In genomic region chrX:144688207-144689118, GRCm38 (mm10) we compare ENCODE assay signal across 7 mouse cellular contexts. TPM values are rescaled to one million over a fixed set of nuclear protein-coding genes. Genes with fewer than 3 reads are reported as not detected.
DNase-seq lines count a peak whose midpoint lies in the region; ATAC-seq and TF ChIP-seq lines count a peak whose summit lies in the region.

Gene Rtl4, plus strand, starts transcription at chrX:144688907.

- H3K27me3 ChIP-seq in kidney, embryonic 15.5 days: peaks cover 63% of the 10 kb centered on the region
- H3K27me3 ChIP-seq in embryonic facial prominence, embryonic 12.5 days: peaks cover 37% of the 10 kb centered on the region
- H3K27me3 ChIP-seq in liver, adult 2 months (ENCODE audit: control insufficient read depth, insufficient read depth, low read length): no peaks in the 10 kb centered on the region; the same call in 1 of the 2 replicates

- no peak for TF ChIP-seq CTCF in liver, adult 2 months (IDR thresholded peaks at IDR 0.05; ENCODE audit: low read depth, low read length)

- no peaks in the 10 kb centered on the region for H3K79me2 ChIP-seq in liver, adult 2 months (ENCODE audit: control insufficient read depth, insufficient read depth, low read length)

- H3K4me3 ChIP-seq in kidney, embryonic 15.5 days (replicated peaks): peak within 1 kb of the TSS; percentile 49
- peak within 1 kb of the TSS; percentile 42 for H3K4me3 ChIP-seq in embryonic facial prominence, embryonic 12.5 days
- H3K4me3 ChIP-seq in liver, adult 2 months (ENCODE audit: insufficient read depth, low read depth, low read length): peak within 1 kb of the TSS; percentile 57; the same call in 1 of the 2 replicates

- 23% methylated on average over 23 of the region's 31 CpGs for WGBS in kidney, embryonic 15.5 days
- 20% methylated on average over 22 of the region's 31 CpGs for WGBS in embryonic facial prominence, embryonic 12.5 days
- WGBS in liver, adult 2 months: 2% methylated on average over 22 of the region's 31 CpGs

- no peaks in the 10 kb centered on the region for H3K36me3 ChIP-seq in kidney, embryonic 15.5 days
- H3K36me3 ChIP-seq in embryonic facial prominence, embryonic 12.5 days: no peaks in the 10 kb centered on the region
- H3K36me3 ChIP-seq in liver, adult 2 months (ENCODE audit: control insufficient read depth, insufficient read depth, low read length): no peaks in the 10 kb centered on the region

- DNase-seq in kidney, adult 9 months: no peak
- DNase-seq in liver, adult 2 months (ENCODE audit: extremely low read depth, low read depth, low spot score): no peak
- DNase-seq in retina, postnatal 1 day: peak; percentile 43
- no peak for DNase-seq in urinary bladder, postnatal 14 days (ENCODE audit: low spot score)

- no peaks in the 10 kb centered on the region for H3K4me1 ChIP-seq in kidney, embryonic 15.5 days
- no peaks in the 10 kb centered on the region for H3K4me1 ChIP-seq in embryonic facial prominence, embryonic 12.5 days
- no peaks in the 10 kb centered on the region for H3K4me1 ChIP-seq in liver, adult 2 months (ENCODE audit: control insufficient read depth, insufficient read depth, low read length)

- ATAC-seq in kidney, embryonic 15.5 days (replicated peaks; ENCODE audit: low FRiP score): peak; percentile 89
- peak; percentile 35; the same call in 1 of the 2 replicates for ATAC-seq in embryonic facial prominence, embryonic 12.5 days (ENCODE audit: insufficient number of reproducible peaks, insufficient read depth, low FRiP score, low TSS enrichment)
- peak; percentile 52 for ATAC-seq in granulocyte monocyte progenitor cell, adult 5-6 weeks (replicated peaks; ENCODE audit: poor library complexity, severe bottlenecking)

- no peak for TF ChIP-seq POLR2A in liver, adult 2 months (IDR thresholded peaks at IDR 0.05; ENCODE audit: extremely low read depth, insufficient read depth, low read length)

- H3K9ac ChIP-seq in kidney, embryonic 15.5 days: no peak within 1 kb of the TSS
- peak within 1 kb of the TSS; percentile 33; the same call in 1 of the 2 replicates for H3K9ac ChIP-seq in embryonic facial prominence, embryonic 12.5 days
- H3K9ac ChIP-seq in liver, adult 2 months (ENCODE audit: low read depth, low read length): 0 out of 2 replicates have a peak within 1 kb of the TSS, but pooled peaks have one; percentile 51

- H3K9me3 ChIP-seq in kidney, embryonic 15.5 days (replicated peaks): no peaks in the 10 kb centered on the region
- H3K9me3 ChIP-seq in embryonic facial prominence, embryonic 12.5 days: no peaks in the 10 kb centered on the region

- H3K27ac ChIP-seq in kidney, embryonic 15.5 days: no peak within 1 kb of the TSS
- H3K27ac ChIP-seq in embryonic facial prominence, embryonic 12.5 days: 0 out of 2 replicates have a peak within 1 kb of the TSS, but pooled peaks have one; percentile 6
- no peak within 1 kb of the TSS for H3K27ac ChIP-seq in liver, adult 2 months (replicated peaks; ENCODE audit: insufficient read depth, low read depth, low read length)

- H3K4me2 ChIP-seq in kidney, embryonic 15.5 days: peak within 1 kb of the TSS; percentile 75
- H3K4me2 ChIP-seq in embryonic facial prominence, embryonic 12.5 days (replicated peaks): peak within 1 kb of the TSS; percentile 66

RNA-seq across cellular contexts. Expression of gene Rtl4, which starts in this region (rescaled TPM):
- 0.36 and 0.42 TPM in 2 replicates for polyA plus RNA-seq in kidney, embryonic 15.5 days (2015; fragmentation: Nextera tagmentation; extraction: Ambion mirVana)
- polyA plus RNA-seq in embryonic facial prominence, embryonic 12.5 days (2016; fragmentation: Nextera tagmentation; extraction: Ambion mirVana): 0.59 and 1.3 TPM in 2 replicates
- not detected in 2 replicates for total RNA-seq in granulocyte monocyte progenitor cell, adult 5-6 weeks (2014; fragmentation: Nextera tagmentation)
- total RNA-seq in granulocyte monocyte progenitor cell, adult 5-6 weeks (2017): not detected in 2 replicates
- not detected in 2 replicates for total RNA-seq in liver, adult 2 months (2014; rRNA removed)
- polyA plus RNA-seq in liver, adult 2 months (2012; rRNA removed): not detected in 2 replicates

Comparison
In these comparisons a context has a peak if more than half of its experiments do, and no peak if none do; other contexts are left out.
1. Peak in ATAC-seq, H3K4me3 ChIP-seq and H3K4me2 ChIP-seq in kidney, embryonic 15.5 days; RNA of the gene not detected or under 1 TPM.
2. Peak in ATAC-seq in granulocyte monocyte progenitor cell, adult 5-6 weeks; RNA of the gene not detected or under 1 TPM.
3. ATAC-seq: peak in every context shown above with its lines; median percentile 89 in kidney, embryonic 15.5 days; 52 in granulocyte monocyte progenitor cell, adult 5-6 weeks; 35 in embryonic facial prominence, embryonic 12.5 days.